Mouse (Mus musculus): Measurements from ENCODE around the gene Necap2.

Necap2 gene

GRCm38 (mm10) chr4:141033606-141034549 lies 44.3 kb downstream of the Necap2 start:
- in situ Hi-C loops (cut with MboI, MseI), result loop anchor here (5.0 kb wide), 1 partner anchor 52 kb away; no protein-coding TSS in a partner anchor

GRCm38 (mm10) chr4:141031733-141032132 lies 46.4 kb downstream of the Necap2 start:
- in situ Hi-C loops (cut with MboI, MseI), result loop anchor here (5.0 kb wide), 1 partner anchor 49 kb away; no protein-coding TSS in a partner anchor

GRCm38 (mm10) chr4:141030541-141031206 lies 47.5 kb downstream of the Necap2 start:
- in situ Hi-C loops (cut with MboI, MseI), result loop anchor here (5.0 kb wide), 1 partner anchor 48 kb away; no protein-coding TSS in a partner anchor

GRCm38 (mm10) chr4:141024992-141025391 lies 53.2 kb downstream of the Necap2 start:
- in situ Hi-C loops (cut with MboI, MseI), result loop anchor here (25.0 kb wide), 1 partner anchor 938 kb away; no protein-coding TSS in a partner anchor

GRCm38 (mm10) chr4:141024052-141024451 lies 54.1 kb downstream of the Necap2 start:
- in situ Hi-C loops (cut with MboI, MseI), result loop anchor here (25.0 kb wide), 1 partner anchor 937 kb away; no protein-coding TSS in a partner anchor

- in situ Hi-C loops (cut with MboI, MseI), result loop anchor here (25.0 kb wide), 1 partner anchor 934 kb away; no protein-coding TSS in a partner anchor
Measured at GRCm38 (mm10) chr4:141021614-141021929, 56.6 kb downstream of the Necap2 start.

- in situ Hi-C loops (cut with MboI, MseI), result loop anchor here (25.0 kb wide), 1 partner anchor 934 kb away; no protein-coding TSS in a partner anchor
Measured at GRCm38 (mm10) chr4:141020811-141021613, 57.1 kb downstream of the Necap2 start.

- in situ Hi-C loops (cut with MboI, MseI), result loop anchor here (25.0 kb wide), 1 partner anchor 933 kb away; no protein-coding TSS in a partner anchor
Measured at GRCm38 (mm10) chr4:141020220-141020619, 57.9 kb downstream of the Necap2 start.

- in situ Hi-C loops (cut with MboI, MseI), result loop anchor here (25.0 kb wide), 1 partner anchor 931 kb away; no protein-coding TSS in a partner anchor
Measured at GRCm38 (mm10) chr4:141017657-141018436, 60.3 kb downstream of the Necap2 start.
